Mouse (Mus musculus): ENCODE results near the gene Apc2. TPM values are rescaled to one million over a fixed set of nuclear protein-coding genes. Genes with fewer than 3 reads are reported as not detected.

The Apc2 gene
- total and polyA plus RNA-seq, 3 experiments, result 0.07 to 0.13 TPM; not detected in 1

- dilution Hi-C loops (cut with MboI; ENCODE audit: extremely low pct_ligation_motif_present, extremely low pct_unique_long_range_greater_than_20kb, low sequenced_read_pairs), result no loop called here
- Histone ChIP-seq H3K79me2 (replicated peaks; ENCODE audit: control insufficient read depth, extremely low read depth, insufficient read depth, poor library complexity, severe bottlenecking) (no peaks in the 10 kb centered on the region), H3K4me2 (ENCODE audit: insufficient read depth, low read depth, poor library complexity, severe bottlenecking) (no peak overlapping the region), H3K9me3 (replicated peaks; ENCODE audit: low read length) (peaks cover 19% of the 10 kb centered on the region), H3K4me3 (replicated peaks in 1 of 3; ENCODE audit: low read depth in 2 of 3, low read length in 2 of 3, poor library complexity in 1 of 3) (no peak overlapping the region), H3K4me1 (ENCODE audit: control insufficient read depth in 1 of 2, insufficient read depth in 2 of 2) (peaks cover 3 to 20% of the 10 kb centered on the region in 2 experiments), H3K27ac (ENCODE audit: insufficient read depth, low read depth) (no peak overlapping the region), H3K27me3 (replicated peaks) (peaks cover 42% of the 10 kb centered on the region), H3K9ac (ENCODE audit: insufficient read depth, low read depth) (no peak overlapping the region), H3K36me3 (replicated peaks in 1 of 2; ENCODE audit: control insufficient read depth in 1 of 2, insufficient read depth in 1 of 2, low read length in 1 of 2) (no peaks in the 10 kb centered on the region)
- TF ChIP-seq TCF12 (IDR thresholded peaks at IDR 0.05; ENCODE audit: low read depth, low read length), result no peak
- no peak for TF ChIP-seq MAFK (IDR thresholded peaks at IDR 0.05; ENCODE audit: insufficient replicate concordance, low read length)
- no peak for TF ChIP-seq SMC3 (IDR thresholded peaks at IDR 0.05; ENCODE audit: low read depth, low read length)
- no peak for TF ChIP-seq RCOR1 (conservative IDR thresholded peaks at IDR 0.05; ENCODE audit: low read depth, low read length)
- TF ChIP-seq JUND (conservative IDR thresholded peaks at IDR 0.05; ENCODE audit: low read depth, low read length), result no peak
- no peak for TF ChIP-seq MAX (IDR thresholded peaks at IDR 0.05; ENCODE audit: low read length)
- TF ChIP-seq JUN (IDR thresholded peaks at IDR 0.05; ENCODE audit: insufficient read depth, low read depth, low read length), result no peak
- no peak for TF ChIP-seq USF1 (IDR thresholded peaks at IDR 0.05; ENCODE audit: low read depth, low read length)
- no peak for TF ChIP-seq ELF1 (IDR thresholded peaks at IDR 0.05; ENCODE audit: low read depth, low read length)
- no peak for TF ChIP-seq NRF1 (IDR thresholded peaks at IDR 0.05; ENCODE audit: low read depth, low read length)
- TF ChIP-seq POLR2A (IDR thresholded peaks at IDR 0.05; ENCODE audit: low read depth, low read length), result no peak
- TF ChIP-seq E2F4 (IDR thresholded peaks at IDR 0.05; ENCODE audit: insufficient replicate concordance, low read depth, low read length), result no peak
- no peak for TF ChIP-seq RAD21 (IDR thresholded peaks at IDR 0.05; ENCODE audit: low read depth, low read length)
- TF ChIP-seq MAZ (IDR thresholded peaks at IDR 0.05; ENCODE audit: low read depth, low read length), result no peak
- no peak for TF ChIP-seq MXI1 (IDR thresholded peaks at IDR 0.05; ENCODE audit: low read depth, low read length)
- TF ChIP-seq IRF4 (IDR thresholded peaks at IDR 0.05; ENCODE audit: low read depth, low read length), result no peak
- no peak for TF ChIP-seq ETS1 (conservative IDR thresholded peaks at IDR 0.05; ENCODE audit: low read depth, low read length)
- TF ChIP-seq CHD1 (IDR thresholded peaks at IDR 0.05; ENCODE audit: low read depth, low read length), result no peak
- no peak for TF ChIP-seq PAX5 (IDR thresholded peaks at IDR 0.05; ENCODE audit: low read length)
- in situ Hi-C loops (cut with MboI; ENCODE audit: low pct_ligation_motif_present, low pct_unique_long_range_greater_than_20kb, low sequenced_read_pairs), result no loop called here
- no peak for DNase-seq (ENCODE audit: extremely low read depth)
Observed at GRCm38 (mm10) chr10:80344131-80344661, 48.4 kb downstream of the Apc2 start.

DNA sequence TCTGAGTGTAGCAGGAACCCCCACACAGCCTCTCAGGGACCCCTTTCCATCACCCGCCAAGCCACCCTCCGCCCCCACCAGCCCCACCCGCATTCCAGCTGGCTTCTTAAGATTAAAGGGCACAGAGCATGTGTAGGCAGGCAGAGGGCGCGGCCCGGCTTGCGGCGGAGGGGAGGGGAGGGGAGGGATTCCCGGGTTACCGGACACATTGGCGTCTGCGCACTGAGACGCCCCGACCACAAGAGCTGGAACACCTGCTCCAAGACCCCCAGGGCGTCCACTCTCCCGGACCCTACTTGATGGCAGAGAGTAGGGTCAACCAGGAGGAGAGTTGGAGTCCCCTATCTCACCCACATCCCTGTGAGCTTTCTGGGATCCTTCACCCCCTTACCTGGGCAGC, 49.3 kb downstream of the Apc2 start:
- Histone ChIP-seq H3K4me1 (ENCODE audit: control insufficient read depth in 1 of 2, insufficient read depth in 2 of 2) (peaks cover 3 to 14% of the 10 kb centered on the region in 2 experiments), H3K9ac (ENCODE audit: insufficient read depth, low read depth) (no peak overlapping the region), H3K27me3 (replicated peaks) (peaks cover 50% of the 10 kb centered on the region), H3K27ac (ENCODE audit: insufficient read depth, low read depth) (no peak overlapping the region), H3K4me2 (ENCODE audit: insufficient read depth, low read depth, poor library complexity, severe bottlenecking) (no peak overlapping the region), H3K79me2 (replicated peaks; ENCODE audit: control insufficient read depth, extremely low read depth, insufficient read depth, poor library complexity, severe bottlenecking) (no peaks in the 10 kb centered on the region), H3K36me3 (replicated peaks in 1 of 2; ENCODE audit: control insufficient read depth in 1 of 2, insufficient read depth in 1 of 2, low read length in 1 of 2) (no peaks in the 10 kb centered on the region), H3K9me3 (replicated peaks; ENCODE audit: low read length) (peaks cover 19% of the 10 kb centered on the region), H3K4me3 (replicated peaks in 1 of 3; ENCODE audit: low read depth in 2 of 3, low read length in 2 of 3, poor library complexity in 1 of 3) (no peak overlapping the region)
- dilution Hi-C loops (cut with MboI; ENCODE audit: extremely low pct_ligation_motif_present, extremely low pct_unique_long_range_greater_than_20kb, low sequenced_read_pairs) (no loop called here), in situ Hi-C loops (cut with MboI; ENCODE audit: low pct_ligation_motif_present, low pct_unique_long_range_greater_than_20kb, low sequenced_read_pairs) (loop anchor here (5.0 kb wide), 1 partner anchor 168 kb away; the partner anchor contains the start of gene Efna2)
- no peak for TF ChIP-seq MYC (IDR thresholded peaks at IDR 0.05; ENCODE audit: low read depth, low read length)
- TF ChIP-seq NELFE (IDR thresholded peaks at IDR 0.05; ENCODE audit: low read depth, low read length), result no peak
- TF ChIP-seq UBTF (IDR thresholded peaks at IDR 0.05; ENCODE audit: low read depth, low read length), result no peak
- no peak for TF ChIP-seq POLR2A (IDR thresholded peaks at IDR 0.05; ENCODE audit: low read depth, low read length)
- no peak for TF ChIP-seq CHD1 (IDR thresholded peaks at IDR 0.05; ENCODE audit: low read depth, low read length)
- TF ChIP-seq HCFC1 (IDR thresholded peaks at IDR 0.05; ENCODE audit: low read depth, low read length), result no peak
- TF ChIP-seq SIN3A (IDR thresholded peaks at IDR 0.05; ENCODE audit: low read length), result no peak
- TF ChIP-seq MAZ (IDR thresholded peaks at IDR 0.05; ENCODE audit: low read depth, low read length), result no peak
- TF ChIP-seq IRF4 (IDR thresholded peaks at IDR 0.05; ENCODE audit: low read depth, low read length), result no peak
- TF ChIP-seq GABPA (IDR thresholded peaks at IDR 0.05; ENCODE audit: insufficient replicate concordance, low read depth, low read length), result no peak
- no peak for TF ChIP-seq JUN (IDR thresholded peaks at IDR 0.05; ENCODE audit: insufficient read depth, low read depth, low read length)
- no peak for TF ChIP-seq MXI1 (IDR thresholded peaks at IDR 0.05; ENCODE audit: low read depth, low read length)
- DNase-seq (ENCODE audit: extremely low read depth), result no peak
